Mouse (Mus musculus): ENCODE measurements around the gene Sytl1.

DNA sequence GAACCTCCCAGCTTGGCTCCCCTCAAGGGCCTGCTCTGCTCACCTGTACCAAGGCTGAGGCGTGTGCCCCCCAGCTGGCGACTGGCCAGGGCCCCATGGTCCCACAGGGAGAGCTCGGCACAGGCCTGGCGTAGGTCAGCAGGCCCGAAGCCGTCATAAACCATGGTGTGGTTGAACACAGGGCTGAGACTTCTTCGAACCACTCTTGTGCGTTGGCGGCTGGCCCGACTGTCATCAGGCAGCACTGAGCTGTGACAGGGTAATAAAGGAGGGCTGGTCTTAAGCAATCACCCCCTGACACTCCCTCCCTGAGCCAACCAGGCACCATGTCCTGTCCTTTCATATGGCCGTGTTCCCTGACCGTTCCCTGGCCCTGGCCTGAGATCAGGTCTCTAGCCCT is 9.5 kb downstream of the Sytl1 start:
- TF ChIP-seq POLR2A (IDR thresholded peaks at IDR 0.05; ENCODE audit: extremely low read depth, insufficient read depth, low read length) (no peak), CTCF (IDR thresholded peaks at IDR 0.05; ENCODE audit: extremely low read depth, insufficient read depth, low read length) (no peak)

Measured in cortical plate, adult 2 months (tissue).